Mouse (Mus musculus) stomach, postnatal 0 days (tissue): ENCODE results near the gene Hist1h3e.

Experiments
- CTCF ChIP-seq: IDR thresholded peaks from 2 replicates; pipeline ENCODE4 v1.5.1; 2016; ENCODE audit warnings: antibody characterized with exemption, low read depth, mild to moderate bottlenecking, moderate library complexity
- EP300 ChIP-seq: optimal IDR thresholded peaks from 2 replicates; pipeline ENCODE3; 2016; ENCODE audit warnings: antibody characterized with exemption

DNA sequence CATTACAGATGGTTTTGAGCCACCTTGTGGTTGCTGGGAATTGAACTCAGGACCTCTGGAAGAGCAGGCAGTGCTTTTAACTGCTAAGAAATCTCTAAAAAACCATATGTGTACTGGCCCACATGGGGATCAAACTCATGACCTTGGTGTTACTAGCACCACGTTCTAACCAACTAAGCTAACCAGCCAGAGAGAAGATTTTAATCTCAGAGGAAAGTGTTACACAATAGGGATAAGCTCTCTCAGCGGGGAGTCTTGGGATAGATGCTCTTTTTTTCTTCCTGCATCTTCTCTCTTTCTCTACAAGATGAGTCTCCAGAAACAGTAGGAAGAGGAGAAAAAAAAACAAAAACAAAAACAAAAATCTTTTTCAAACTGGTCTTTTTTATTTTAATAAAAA, 48.2 kb upstream of the Hist1h3e start:
- TF ChIP-seq EP300: no peak
- TF ChIP-seq CTCF: no peak
